Mouse (Mus musculus) embryonic fibroblast, embryonic 13.5 days (primary cell): Measurements from ENCODE around the gene Slc35c1. TPM values are rescaled to one million over a fixed set of nuclear protein-coding genes. Genes with fewer than 3 reads are reported as not detected.
A peak's percentile ranks its signal among the peaks of the same experiment; 100 is the strongest.
"Not testable (repeated sequence)": the region's sequence is repeated elsewhere in the genome, so short reads cannot be mapped to it uniquely, and the experiment has no call there.

Experiments
- H3K27ac ChIP-seq: 2 replicates; pipeline ENCODE4 v1.5.1; 2012; ENCODE audit warnings: low read length, control low read depth, inconsistent platforms; ENCODE audit not compliant: insufficient read depth
- H3K4me1 ChIP-seq: 2 replicates; pipeline ENCODE4 v1.6.1; 2011; ENCODE audit warnings: low read length; ENCODE audit not compliant: control insufficient read depth, insufficient read depth
- H3K4me3 ChIP-seq: 2 replicates; pipeline ENCODE4 v1.5.1; 2011; ENCODE audit warnings: mild to moderate bottlenecking, control low read depth, low read length; ENCODE audit not compliant: insufficient read depth
- CTCF ChIP-seq: IDR thresholded peaks from 2 replicates; pipeline ENCODE4 v1.5.1; 2011; ENCODE audit warnings: mild to moderate bottlenecking, control low read depth, low read length, moderate library complexity, borderline replicate concordance; ENCODE audit not compliant: insufficient read depth
- POLR2A ChIP-seq: IDR thresholded peaks from 2 replicates; pipeline ENCODE4 v1.6.1; 2011; ENCODE audit warnings: low read depth, mild to moderate bottlenecking, control low read depth, low read length, moderate library complexity
- polyA plus RNA-seq: library from polyadenylated mRNA; stranded (reverse); fragments of >200 nt; gene quantifications from 2 replicates; pipeline ENCODE4 v1.2.4, GENCODE M21; 2011; ENCODE audit warnings: low read depth; ENCODE audit not compliant: missing spikeins, insufficient read length

Gene Slc35c1
- polyA plus RNA-seq, 1 experiment: 12.9 TPM

GRCm38 (mm10) chr2:92477672-92478312, 17.5 kb upstream of the Slc35c1 start:
- TF ChIP-seq POLR2A (no peak), CTCF (no peak)
- Histone ChIP-seq H3K4me3 (no peak overlapping the region), H3K27ac (no peak overlapping the region), H3K4me1 (no peaks in the 10 kb centered on the region)

GRCm38 (mm10) chr2:92476580-92476979, 16.2 kb upstream of the Slc35c1 start:
- not testable (repeated sequence) for H3K4me3 ChIP-seq, H3K27ac ChIP-seq, H3K4me1 ChIP-seq

GRCm38 (mm10) chr2:92475711-92476110, 15.4 kb upstream of the Slc35c1 start:
- no peaks in the 10 kb centered on the region for H3K4me1 ChIP-seq
- TF ChIP-seq CTCF (no peak), POLR2A (no peak)
- H3K4me3 ChIP-seq: no peak overlapping the region
- H3K27ac ChIP-seq: no peak overlapping the region

GRCm38 (mm10) chr2:92474920-92475319, 14.6 kb upstream of the Slc35c1 start:
- H3K4me1 ChIP-seq: no peaks in the 10 kb centered on the region
- H3K4me3 ChIP-seq: no peak overlapping the region
- no peak overlapping the region for H3K27ac ChIP-seq
- no peak for TF ChIP-seq CTCF
- no peak for TF ChIP-seq POLR2A

- TF ChIP-seq CTCF (no peak), POLR2A (no peak)
Measured at GRCm38 (mm10) chr2:92471886-92472670, 11.7 kb upstream of the Slc35c1 start.

GRCm38 (mm10) chr2:92464690-92465089, 4.4 kb upstream of the Slc35c1 start:
- TF ChIP-seq POLR2A (no peak), CTCF (no peak)
- Histone ChIP-seq H3K4me3 (no peak overlapping the region), H3K27ac (no peak overlapping the region), H3K4me1 (no peaks in the 10 kb centered on the region)

More at GRCm38 (mm10) chr2:92471886-92472670, 11.7 kb upstream of the Slc35c1 start:
- Histone ChIP-seq H3K4me3 (no peak overlapping the region), H3K4me1 (no peaks in the 10 kb centered on the region), H3K27ac (no peak overlapping the region)

- H3K4me3 ChIP-seq: no peak overlapping the region
- H3K27ac ChIP-seq: no peak overlapping the region
- TF ChIP-seq POLR2A (no peak), CTCF (no peak)
- no peaks in the 10 kb centered on the region; the same call in 1 of the 2 replicates for H3K4me1 ChIP-seq
Measured at GRCm38 (mm10) chr2:92461215-92461614, 877 bp upstream of the Slc35c1 start.

- Histone ChIP-seq H3K4me1 (no peaks in the 10 kb centered on the region; the same call in 1 of the 2 replicates), H3K4me3 (peak overlapping the region; percentile 80), H3K27ac (no peak overlapping the region)
- TF ChIP-seq CTCF: no peak
- TF ChIP-seq POLR2A: peak; percentile 80
Measured at GRCm38 (mm10) chr2:92459141-92459920, 1.0 kb downstream of the Slc35c1 start.

GRCm38 (mm10) chr2:92458481-92458880, 1.9 kb downstream of the Slc35c1 start:
- Histone ChIP-seq H3K4me1 (no peaks in the 10 kb centered on the region; the same call in 1 of the 2 replicates), H3K27ac (no peak overlapping the region), H3K4me3 (peak overlapping the region; percentile 80)
- TF ChIP-seq CTCF (no peak), POLR2A (no peak)
